Mouse (Mus musculus): Measurements from ENCODE around the gene Rufy1.
A peak's percentile ranks its signal among the peaks of the same experiment; 100 is the strongest.
"Not testable (repeated sequence)": the region's sequence is repeated elsewhere in the genome, so short reads cannot be mapped to it uniquely, and the experiment has no call there.

Gene Rufy1

GRCm38 (mm10) chr11:50387167-50387679, 43.7 kb downstream of the Rufy1 start:
- no peak for DNase-seq (ENCODE audit: inconsistent age in 2 of 2, low spot score in 1 of 2)

GRCm38 (mm10) chr11:50381311-50381710, 49.6 kb downstream of the Rufy1 start:
- DNase-seq (ENCODE audit: inconsistent age in 2 of 2, low spot score in 1 of 2), result peak in 1 of 2 experiments; percentile 67

GRCm38 (mm10) chr11:50379023-50379752, 51.7 kb downstream of the Rufy1 start:
- DNase-seq (ENCODE audit: inconsistent age in 2 of 2, low spot score in 1 of 2), result peak in 1 of 2 experiments; percentile 52

GRCm38 (mm10) chr11:50377892-50378684, 52.8 kb downstream of the Rufy1 start:
- DNase-seq (ENCODE audit: inconsistent age in 2 of 2, low spot score in 1 of 2), result peak; percentile 91 to 97

DNA sequence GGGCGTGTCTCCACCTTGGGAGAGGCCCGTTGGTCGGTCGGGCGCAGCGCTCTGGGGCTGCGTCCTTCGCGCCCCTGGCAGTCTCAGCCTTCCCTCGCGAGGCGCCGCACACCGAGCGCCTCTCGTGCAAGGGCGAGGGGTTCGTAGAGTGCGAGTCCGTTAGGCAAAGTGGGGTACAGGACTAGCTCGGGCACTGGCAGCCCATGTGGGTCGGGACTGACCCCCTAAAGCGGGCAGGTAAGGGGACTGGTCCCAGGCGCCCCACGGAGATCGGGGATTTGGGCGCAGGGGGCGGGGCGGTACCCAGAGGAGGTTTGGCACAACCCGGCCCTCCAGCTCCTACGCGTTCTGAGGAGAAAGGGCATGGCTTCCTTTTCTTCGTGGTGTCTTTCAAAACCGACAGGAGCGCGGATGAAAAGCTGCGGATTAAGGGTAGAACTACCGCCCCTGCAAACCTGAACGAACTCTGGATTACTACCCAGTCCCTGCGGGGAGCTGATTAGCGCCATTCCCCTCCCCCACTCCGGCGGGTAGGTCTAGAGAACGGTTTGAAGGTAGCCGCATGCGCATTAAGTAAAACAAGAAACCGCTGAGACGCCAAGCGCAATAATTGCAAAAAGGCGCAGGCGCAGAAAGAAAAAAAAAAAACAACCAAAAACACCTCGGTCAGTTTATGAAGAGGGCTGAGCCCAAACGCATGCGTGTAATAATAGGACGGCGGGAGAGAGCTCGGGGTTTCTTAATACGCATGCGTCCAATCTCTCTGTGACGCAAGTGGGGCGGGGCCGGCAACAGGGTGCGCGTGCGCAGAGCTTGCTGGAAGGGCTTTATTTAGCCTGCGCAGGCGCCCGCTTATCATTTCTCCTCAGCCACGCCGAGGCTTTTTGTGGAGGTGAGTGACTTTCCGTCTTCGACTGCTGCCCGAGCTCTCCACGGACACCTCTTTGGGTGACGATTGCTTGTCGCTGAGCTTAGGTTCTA, 53.7 kb downstream of the Rufy1 start, which contains the start of gene Hnrnph1:
Gene Hnrnph1 (plus strand): TSS at position 80 of the 981 bp plus-strand sequence.
- peak; percentile 98 to 100 for DNase-seq (ENCODE audit: inconsistent age in 2 of 2, low spot score in 1 of 2)

DNA sequence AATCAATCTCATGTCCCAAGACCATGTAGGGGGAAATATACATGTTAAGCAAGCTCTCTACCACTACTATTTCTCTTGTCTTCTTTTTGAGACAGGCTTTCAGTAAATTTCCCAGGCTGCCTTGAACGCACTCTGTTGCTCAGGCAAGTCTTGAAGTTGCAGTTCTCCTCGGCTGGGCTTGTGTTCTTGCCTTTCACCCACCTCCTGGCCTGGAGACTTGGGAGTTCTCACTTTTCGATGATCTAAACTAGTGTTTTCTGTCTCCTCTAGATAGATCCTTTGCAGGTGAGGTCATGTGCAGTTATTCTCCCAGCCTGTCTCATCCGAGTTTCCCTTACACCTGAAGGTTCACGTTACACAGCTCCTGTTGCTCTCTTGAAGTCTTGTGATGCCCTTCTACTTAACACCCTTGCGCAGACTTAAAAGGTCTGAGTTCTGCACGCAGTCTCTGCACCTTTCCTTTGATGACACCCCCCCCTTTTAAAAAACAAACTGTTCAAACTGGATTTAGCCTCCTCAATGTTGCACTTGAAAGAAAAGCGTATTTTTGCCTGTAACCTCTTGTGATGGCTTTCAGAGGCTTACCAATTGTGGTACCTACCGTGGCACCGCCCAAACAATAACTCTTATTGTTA, 54.7 kb downstream of the Rufy1 start:
- DNase-seq (ENCODE audit: inconsistent age in 2 of 2, low spot score in 1 of 2), result no peak

DNA sequence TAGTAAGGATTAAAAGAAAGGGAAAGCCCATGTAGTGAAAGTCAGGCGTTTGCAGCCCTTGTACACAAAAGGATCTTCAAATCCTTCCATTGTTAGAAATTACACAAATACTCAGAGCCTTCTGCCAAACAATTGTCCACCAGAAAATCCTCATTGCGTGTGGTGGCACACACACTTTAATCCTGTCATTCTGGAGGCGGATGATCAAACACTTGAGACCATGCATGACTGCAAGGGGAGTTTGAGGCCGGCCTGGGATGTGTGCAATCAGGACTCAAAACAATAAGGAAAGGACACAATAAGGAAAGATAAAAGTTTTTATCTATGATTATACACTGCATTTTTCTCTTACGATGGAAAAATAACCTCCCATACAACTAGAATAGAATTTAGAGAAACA, 55.5 kb downstream of the Rufy1 start:
- DNase-seq (ENCODE audit: inconsistent age in 2 of 2, low spot score in 1 of 2), result no peak

DNA sequence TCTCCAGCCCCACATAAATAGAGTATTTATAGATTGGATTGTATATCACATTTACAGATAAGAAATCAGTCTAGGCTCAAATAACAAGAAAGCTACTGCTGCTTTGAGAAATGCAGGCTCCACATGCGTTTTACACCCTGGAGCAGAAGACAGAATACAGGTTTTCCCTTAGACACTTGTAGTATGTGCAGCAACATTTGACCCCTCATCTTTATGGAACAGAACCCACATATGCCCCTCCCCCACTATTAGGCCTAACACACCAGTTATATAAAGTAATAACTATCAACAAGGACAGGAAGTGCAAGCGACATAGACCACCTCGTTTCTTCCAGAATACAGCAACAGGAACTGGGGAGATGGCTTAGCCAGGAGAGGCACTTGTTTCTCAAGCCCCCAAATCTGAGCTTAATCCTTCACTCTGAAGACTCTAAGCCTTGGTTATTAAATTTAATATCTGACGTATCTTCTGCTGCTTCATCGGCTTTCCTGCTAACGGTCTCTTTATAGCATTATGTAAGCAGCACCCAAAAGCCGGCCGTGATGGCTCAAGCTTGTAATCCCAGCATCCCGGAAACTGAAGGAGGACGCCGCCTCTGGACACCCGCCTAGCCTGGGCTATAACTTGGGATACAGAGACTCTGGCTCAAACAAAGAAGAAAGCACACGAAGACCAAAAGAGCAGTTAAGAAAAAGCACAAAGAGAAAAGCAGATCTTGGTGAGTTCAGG, 56.5 kb downstream of the Rufy1 start:
- peak in 1 of 2 experiments; percentile 2 for DNase-seq (ENCODE audit: inconsistent age in 2 of 2, low spot score in 1 of 2)

DNA sequence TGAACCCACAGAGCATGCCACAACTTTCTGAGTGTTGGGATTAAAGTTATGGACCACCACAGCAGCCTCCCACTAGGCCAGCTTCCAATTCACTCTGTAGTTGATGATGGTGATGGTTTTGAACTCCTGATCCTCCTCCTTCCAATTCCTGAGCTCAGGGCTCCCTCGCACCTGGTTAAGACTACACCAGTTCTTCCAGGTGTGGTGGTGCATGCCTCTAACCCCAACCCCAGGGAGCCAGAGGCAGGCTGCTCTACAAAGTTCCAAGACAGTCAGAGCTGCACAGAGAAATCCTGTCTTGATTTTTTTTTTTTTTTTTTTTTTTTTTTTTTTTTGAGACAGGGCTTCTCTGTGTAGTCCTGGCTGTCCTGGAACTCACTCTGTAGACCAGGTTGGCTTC, 57.3 kb downstream of the Rufy1 start:
- DNase-seq (ENCODE audit: inconsistent age in 2 of 2, low spot score in 1 of 2), result peak in 1 of 2 experiments; percentile 1

DNA sequence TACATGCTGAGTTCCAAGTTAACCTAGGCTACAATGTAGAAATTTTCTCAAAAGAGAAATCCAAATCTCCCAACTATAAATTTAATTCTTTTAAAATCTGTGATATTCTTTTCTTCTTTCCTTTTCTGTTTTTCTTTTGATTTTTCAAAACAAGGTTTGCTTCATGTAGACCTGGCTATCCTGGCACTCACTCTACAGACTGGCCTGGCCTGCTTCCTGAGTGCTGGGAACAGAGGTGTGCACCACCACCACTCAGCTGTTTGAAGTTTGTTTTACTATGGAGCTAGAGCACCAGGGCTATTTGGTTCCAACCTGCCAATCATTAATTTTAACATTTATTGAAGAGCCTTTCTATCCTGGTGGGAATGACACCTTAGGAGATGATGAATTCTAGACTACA, 57.8 kb downstream of the Rufy1 start:
- no peak for DNase-seq (ENCODE audit: inconsistent age in 2 of 2, low spot score in 1 of 2)

DNA sequence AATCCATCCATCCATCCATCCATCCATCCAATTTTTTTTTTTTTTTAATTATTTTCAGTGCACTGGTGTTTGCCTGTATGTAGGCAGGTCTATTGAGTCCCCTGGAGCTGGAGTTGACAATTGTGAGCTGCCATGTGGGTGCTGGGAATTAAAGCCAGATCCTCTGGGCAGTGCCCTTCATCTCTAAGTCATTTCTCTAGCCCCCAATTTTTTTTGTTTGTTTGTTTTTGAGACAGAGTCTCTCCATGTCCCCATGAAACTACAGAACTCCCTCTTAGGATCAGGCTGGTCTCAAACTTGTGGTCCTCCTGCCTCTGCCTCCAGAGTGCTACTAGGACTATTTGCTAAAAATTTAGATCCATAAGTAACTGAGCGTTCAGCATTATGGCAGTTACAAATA, 59.0 kb downstream of the Rufy1 start:
- DNase-seq (ENCODE audit: inconsistent age in 2 of 2, low spot score in 1 of 2), result peak in 1 of 2 experiments; percentile 2

DNA sequence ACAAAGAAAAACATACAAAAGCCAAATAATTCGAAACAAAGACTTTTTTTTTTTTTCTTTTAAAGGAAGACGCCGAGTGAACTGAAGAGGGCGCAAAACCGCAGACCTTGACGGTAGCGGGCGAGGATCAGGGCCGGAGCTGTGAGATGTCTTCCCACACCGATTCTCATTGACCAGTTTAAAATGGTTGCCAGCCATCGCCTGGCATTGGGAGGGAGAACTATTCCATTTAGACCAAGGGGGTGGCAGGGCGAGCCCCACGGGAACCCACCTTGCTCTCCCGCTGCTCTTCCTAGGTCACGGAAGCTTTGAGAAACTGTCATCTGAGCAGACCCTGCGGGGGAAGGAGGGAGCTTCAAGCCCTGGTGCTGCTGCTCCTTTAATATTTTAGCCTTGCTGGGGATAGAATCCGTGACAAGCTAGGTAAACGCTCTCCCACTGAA, 59.5 kb downstream of the Rufy1 start:
- peak; percentile 68 to 86 for DNase-seq (ENCODE audit: inconsistent age in 2 of 2, low spot score in 1 of 2)

DNA sequence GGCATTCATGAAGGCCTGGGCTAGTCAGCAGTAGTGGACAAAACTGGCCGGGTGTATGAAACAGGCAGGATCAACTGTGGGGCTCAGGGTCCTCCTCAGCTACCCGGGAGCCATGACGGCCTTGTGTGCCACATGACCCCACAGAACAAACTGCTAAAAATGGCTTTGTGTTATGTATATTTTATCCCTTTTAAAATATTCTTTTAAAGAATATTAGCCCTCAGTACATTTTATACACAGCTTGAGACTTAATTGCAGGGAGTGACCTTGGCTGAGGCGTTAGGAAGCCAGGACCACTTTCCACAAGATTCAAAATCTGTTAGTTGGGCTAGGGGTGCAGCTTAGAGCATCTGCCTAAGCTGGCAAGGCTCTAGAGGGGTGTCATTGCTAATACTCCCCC, 60.0 kb downstream of the Rufy1 start:
- DNase-seq (ENCODE audit: inconsistent age in 2 of 2, low spot score in 1 of 2), result peak in 1 of 2 experiments; percentile 23

GRCm38 (mm10) chr11:50369360-50369911, 61.5 kb downstream of the Rufy1 start:
- DNase-seq (ENCODE audit: inconsistent age in 2 of 2, low spot score in 1 of 2), result peak in 1 of 2 experiments; percentile 59

DNA sequence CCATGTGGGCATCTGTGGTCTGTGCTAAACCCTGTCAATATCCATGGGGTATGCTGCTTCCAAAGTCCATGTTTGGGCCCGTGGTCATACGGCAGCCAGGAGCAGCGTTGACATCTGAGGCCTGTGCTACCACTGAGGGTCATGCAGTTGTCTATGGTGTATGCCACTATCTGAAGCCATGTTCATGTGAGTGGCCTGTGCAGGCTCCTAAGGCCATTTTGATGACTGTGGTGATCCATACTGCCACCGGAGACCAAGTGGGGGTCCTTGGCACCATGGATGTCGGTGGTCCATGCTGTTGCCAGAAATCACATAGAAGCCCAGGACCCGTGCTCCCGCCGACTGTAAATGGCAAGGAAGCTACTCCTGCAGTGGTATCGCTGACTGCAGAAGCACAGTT, 63.4 kb downstream of the Rufy1 start:
- no peak for DNase-seq (ENCODE audit: inconsistent age in 2 of 2, low spot score in 1 of 2)

- no peak for DNase-seq (ENCODE audit: inconsistent age in 2 of 2, low spot score in 1 of 2)
Measured at GRCm38 (mm10) chr11:50365322-50365721, 65.6 kb downstream of the Rufy1 start.

DNA sequence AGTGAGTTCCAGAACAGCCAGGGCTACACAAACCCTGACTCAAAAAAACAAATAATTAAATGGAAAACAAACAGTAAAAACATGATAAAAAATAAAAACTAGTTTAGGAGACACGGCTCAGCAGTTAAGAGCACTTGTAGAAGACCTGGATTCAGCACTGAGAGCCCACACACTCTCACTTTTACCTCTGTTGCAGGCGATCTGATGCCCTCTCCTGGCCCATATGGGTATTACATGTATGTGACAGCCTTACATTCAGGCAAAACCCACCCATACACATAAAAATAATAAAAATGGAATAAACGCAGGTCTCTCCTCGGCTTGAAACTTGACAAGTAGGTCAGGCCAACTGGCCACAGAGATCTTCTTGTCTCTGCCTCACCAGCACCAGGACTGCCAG, 66.4 kb downstream of the Rufy1 start:
- peak; percentile 72 to 93 for DNase-seq (ENCODE audit: inconsistent age in 2 of 2, low spot score in 1 of 2)

DNA sequence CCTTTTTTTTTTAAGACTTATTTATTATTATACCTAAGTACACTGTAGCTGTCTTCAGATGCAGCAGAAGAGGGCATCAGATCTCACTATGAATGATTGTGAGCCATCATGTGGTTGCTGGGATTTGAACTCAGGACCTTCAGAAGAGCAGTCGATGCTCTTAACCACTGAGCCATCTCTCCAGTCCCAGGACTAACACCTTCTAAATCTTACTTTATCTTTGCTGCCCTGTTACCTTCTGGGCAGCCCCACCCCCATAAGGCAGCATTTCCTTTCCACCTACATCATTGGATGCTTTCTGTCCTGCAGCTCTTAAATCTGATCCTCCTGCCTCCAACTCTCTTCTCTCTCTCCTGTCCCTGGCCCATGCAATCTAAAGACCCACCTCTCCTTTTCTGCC, 69.6 kb downstream of the Rufy1 start:
- not testable (repeated sequence) for DNase-seq (ENCODE audit: inconsistent age in 2 of 2, low spot score in 1 of 2)
